Mouse (Mus musculus) adrenal gland, postnatal 4 days (tissue): ENCODE results near the gene Cnot2. TPM values are rescaled to one million over a fixed set of nuclear protein-coding genes. Genes with fewer than 3 reads are reported as not detected.
A peak's percentile ranks its signal among the peaks of the same experiment; 100 is the strongest.

Source experiments
- DNase-seq, 2 experiments: peaks; one replicate each; pipeline ENCODE4 v3.0.0; 2021 to 2022; ENCODE audit warnings: low spot score in 2 of 2, mixed read lengths in 2 of 2
- total RNA-seq, 2 experiments: library from RNA; stranded (reverse); gene quantifications; 2 replicates each; pipeline ENCODE4 v1.2.3; 2021

Cnot2 gene
- total RNA-seq, 2 experiments from 2014 or later, result 91.6 to 98.7 TPM

DNA sequence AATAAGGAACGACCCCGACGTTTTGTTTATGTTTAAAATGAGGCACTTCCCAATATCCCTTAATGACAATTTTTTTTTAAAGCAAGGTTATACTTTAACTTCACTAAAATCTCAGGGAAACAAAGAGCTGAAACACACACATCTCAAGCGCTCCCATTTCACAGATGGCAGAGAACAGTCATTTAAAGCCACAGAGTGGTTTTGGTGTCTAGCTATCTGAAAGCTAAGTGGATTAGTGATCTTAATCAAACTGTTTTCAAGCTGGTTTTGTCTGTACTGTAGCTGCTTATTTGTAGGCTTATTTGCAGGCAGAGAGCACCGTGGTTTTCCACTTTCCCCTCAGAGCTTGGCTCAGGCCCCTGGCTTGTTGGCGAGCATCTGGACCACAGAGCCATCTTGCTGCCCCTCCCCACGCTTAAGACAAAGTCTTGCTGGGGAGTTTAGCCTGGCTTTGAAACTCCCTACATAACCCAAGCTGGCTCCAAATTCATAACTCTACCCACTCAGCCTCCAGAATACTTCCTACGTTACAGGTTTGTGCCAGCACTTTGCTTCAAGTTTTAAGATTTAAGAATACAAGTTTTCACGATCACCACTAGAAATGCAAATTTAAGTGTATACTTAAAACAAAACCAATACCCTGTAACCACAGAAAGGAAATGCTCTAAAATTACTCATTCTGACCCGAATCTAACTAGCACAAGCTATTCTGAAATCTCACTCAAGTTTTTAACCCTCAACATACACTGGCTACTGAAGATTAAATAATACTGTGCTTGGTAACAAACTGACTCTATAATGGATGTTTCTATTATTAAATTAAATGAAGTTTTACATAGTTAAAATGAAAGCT lies 94.2 kb downstream of the Cnot2 start:
- no peak for DNase-seq

DNA sequence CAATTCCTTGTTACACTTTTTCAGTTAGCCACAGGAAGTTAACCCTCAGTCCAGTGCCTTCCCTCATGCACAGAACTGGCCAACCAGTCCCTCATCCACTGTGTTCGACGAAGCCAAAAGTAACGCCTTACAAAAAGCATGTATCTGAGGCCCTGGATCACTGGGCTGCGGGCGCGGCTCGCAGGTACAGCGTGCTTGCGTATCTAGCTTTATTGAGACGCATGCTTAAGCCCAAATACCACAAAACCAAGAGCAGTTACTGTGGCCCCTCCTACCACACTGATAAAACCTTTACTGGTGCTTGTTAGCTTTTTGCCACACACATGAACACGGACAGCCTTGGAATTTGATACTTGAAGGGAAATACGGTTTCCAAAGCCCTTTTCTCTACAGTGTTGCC lies 99.4 kb downstream of the Cnot2 start:
- no peak for DNase-seq

DNA sequence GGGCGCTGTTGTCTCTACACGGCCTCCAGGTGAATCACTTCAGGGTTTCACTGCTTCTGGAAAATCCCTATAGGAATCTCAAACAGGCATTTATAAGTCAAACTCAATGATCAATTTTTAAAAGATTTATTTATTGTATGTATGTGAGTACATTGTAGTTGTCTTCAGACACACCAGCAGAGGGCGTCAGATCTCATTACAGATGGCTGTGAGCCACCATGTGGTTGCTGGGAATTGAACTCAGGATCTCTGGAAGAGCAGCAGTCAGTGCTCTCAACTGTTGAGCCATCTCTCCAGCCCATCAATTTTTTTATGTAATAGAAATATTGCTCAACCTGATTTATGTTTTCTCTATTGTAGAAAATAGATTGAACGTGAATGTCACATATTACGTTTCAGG lies 100.3 kb downstream of the Cnot2 start:
- no peak for DNase-seq

DNA sequence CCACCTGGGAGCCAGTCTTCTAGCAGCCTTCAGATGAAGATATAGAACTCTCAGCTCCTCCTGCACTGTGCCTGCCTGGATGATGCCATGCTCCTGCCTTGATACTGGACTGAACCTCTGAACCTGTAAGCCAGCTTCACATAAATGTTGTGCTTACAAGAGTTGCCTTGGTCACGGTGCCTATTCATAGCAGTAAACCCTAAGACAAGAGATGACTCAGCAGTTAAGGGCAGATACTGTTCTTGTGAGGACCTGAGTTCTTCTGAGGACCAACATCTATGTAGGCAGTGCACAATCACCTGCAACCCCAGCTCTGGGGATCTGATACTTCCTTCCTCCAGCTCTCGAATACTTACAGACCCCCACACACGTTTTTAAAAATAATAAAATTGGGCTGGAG lies 104.8 kb downstream of the Cnot2 start:
- no peak for DNase-seq

DNA sequence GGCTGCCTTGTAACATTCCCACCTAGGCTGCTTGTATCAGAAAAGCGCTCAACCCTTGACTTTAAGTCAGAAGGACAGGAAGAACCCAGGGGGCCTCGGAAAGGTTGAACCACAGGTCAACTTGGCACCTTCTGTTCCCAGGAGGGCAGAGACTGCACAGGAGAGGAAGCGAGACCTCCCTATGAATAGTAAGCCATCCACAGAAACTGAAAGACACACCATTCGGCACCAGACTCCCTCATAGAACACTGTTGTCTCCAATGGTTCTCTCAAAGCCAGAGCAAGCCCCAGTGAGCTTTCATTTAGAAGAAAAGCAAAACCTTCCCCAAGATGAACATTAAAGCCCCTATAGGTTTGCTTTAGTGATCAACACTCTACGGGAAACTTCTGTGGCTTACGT lies 105.6 kb downstream of the Cnot2 start:
- no peak for DNase-seq

DNA sequence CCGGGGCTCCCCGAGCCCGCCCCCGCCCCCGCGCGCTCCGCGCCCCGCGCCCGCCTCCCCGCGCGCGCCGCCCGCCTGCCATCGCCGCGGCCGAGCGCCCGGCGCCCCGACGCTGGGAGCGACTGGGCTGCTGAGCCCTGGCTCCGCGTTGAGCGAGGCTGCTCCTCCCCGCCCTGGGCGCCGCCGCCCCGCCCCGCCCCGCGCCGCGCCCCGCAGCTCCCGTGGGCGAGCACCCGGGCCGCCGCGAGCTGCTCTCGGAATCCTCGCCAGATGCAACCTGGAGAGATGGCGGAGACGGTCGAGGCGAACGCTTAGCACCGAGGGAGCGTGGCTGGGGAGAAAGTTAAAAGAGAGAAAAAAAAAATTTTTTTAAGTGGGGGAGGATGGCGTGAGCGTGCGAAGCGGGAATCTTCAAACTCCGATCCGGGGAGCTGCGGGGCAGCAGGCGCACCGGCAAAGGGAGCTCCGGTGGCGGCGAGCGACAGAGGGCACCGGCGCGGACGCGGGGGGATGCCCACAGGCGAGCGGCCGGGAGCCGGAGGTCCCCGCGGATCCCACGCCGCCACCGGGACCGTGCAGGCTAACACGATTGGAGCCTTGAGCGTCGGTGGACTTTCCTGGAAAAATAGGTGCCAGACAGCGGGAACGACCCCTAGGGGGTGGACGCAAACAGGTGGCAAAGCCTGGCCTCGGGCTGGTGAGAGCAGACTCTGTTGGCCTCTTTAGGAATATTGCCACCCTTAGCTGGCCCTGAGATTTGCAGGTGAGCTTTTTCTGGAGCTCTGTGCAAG lies 107.4 kb downstream of the Cnot2 start, which contains the start of gene Kcnmb4:
Gene Kcnmb4 (minus strand): TSS at position 120 of the 791 bp plus-strand sequence.
- DNase-seq, result peak in 1 of 2 experiments; percentile 23

DNA sequence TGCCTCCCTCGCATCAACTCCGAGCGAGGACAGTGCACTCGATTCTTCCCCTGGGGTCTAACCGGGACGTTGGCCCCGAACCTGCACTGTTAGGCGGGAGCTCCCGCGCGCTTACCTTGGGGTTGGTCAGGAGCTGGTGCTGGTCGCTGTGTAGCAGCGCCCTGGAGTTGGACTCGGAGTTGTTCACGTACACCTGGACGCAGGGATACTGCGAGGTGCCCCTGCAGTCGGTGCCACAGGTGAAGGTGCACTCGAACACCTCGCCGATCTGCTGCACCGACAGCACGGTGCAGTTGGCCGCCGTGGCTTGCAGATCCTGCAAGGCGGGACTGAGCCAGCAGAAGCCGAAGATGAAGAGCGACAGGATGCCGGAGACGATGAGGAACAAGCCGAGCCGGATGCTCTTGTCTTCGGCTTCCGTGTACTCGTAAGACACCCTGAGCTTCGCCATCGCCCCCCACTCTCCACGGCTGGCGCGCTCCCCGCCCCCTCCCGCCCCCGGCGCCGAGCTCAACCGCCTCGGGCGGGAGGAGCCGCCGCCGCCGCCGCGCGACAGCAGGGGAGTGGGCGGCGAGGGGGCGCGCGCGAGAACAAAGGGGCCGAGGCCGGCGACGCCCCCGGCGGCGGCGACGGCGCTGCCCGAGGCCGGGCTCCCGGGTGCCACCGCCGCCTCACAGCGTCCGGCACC lies 108.1 kb downstream of the Cnot2 start:
- no peak for DNase-seq

DNA sequence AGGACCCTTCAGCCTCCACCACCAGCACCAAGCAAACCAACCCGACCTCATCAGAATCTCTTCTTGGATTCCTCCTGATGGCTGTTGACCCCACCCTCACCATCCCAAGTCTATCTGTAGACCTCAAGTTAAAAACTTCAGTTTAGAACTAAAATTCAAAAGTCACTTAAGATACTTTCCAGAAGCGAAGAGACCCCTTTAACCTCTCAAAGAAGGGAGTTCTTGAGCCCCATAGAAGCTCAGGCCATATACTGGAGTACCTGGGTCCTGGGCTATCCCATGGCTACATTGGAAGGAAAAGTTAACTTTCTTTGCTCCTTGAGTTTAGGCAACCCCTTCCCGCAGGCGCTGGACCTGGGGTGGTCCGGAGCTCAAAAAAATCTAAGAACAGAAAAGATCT lies 108.7 kb downstream of the Cnot2 start:
- no peak for DNase-seq

DNA sequence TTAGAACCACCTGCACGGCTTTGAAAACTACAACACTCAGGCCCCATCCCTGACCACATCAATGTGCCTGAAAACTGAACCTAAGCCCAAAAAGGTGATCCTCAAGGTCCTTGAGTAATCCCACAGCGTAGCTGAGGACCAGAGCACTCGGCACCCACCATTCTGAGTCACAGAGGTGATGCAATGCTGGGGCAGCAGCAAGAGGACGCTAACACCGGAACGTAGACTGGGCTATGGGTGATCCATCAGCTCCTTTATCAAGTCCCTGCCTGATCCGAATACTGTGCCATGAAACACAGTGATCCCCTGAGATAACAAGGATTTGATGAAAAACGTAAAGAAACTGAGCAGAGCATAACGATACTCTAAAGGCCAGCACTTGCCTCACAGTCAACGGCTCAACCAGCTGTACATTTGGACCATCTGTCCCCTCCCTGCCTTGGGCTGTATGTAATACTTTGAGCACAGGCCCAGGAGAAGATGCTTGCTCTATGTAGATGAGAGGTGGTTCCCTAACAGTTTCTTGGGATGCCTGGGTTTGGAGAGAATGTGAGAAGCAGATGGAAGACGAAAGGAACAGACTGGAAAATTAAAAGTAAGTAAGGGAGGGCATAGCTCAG lies 110.9 kb downstream of the Cnot2 start:
- DNase-seq, result no peak

DNA sequence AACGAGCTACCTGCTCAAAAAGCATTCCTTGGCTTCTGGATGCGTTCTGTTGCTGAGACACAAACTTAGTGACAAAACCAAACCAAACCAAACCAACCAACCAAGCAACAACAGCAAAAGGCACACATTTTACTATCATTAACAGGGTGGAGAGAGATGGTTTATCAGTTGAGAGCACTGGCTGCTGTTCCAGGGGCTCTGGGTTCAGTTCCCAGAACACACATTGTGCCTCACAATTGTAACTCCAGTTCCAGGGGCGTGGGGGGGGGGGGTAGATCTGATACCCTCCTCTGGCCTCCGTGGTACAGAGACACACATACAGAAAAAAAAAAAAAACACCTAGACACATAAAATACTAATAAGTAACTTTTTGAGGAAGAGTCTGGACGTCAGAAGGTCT lies 113.2 kb downstream of the Cnot2 start:
- no peak for DNase-seq

DNA sequence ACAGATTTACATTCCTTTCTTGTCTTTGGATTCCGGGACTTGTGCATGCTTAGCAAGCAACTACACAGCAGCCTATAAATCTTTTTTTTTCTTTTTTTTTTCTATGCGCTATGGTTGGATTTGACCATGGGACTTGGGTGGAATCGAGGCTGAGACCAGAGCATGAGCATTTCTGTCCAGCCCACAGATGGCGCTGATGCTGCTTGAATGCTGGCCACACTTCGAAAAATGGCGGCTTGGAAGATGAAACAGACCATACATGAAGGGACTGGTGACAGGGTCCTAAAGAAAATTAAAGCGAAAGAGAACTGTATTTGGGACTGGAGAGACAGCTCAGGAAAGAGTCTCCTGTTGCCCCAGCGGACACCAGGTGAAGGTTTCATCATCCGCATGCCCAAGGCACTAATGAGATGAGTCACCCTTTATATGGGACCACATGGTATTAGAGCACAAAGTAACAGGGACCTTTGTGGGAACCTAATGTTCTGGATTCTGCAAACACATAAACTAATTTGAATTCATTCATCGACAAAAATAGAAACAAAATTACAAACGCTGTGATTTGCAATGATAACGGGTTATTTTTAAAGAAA lies 117.5 kb downstream of the Cnot2 start:
- DNase-seq, result no peak

DNA sequence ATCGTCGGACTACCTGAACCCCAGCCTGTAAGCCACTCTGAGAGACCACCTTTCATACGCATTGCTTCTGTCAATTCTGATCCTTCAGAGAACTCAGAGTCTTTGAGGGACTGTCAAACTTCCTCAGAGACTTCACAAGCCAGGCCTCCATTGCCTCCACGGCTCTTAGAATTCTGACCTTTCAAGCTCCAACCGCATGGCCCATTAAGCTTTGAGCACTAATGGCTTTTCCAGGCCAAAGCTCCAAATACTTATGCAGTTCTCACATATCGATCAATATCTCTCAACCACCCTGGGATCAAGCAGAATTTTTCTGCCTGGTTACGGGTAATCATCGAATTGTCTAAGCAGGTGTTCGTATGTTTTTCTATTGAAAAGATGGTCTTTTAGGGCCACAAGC lies 119.9 kb downstream of the Cnot2 start:
- no peak for DNase-seq

DNA sequence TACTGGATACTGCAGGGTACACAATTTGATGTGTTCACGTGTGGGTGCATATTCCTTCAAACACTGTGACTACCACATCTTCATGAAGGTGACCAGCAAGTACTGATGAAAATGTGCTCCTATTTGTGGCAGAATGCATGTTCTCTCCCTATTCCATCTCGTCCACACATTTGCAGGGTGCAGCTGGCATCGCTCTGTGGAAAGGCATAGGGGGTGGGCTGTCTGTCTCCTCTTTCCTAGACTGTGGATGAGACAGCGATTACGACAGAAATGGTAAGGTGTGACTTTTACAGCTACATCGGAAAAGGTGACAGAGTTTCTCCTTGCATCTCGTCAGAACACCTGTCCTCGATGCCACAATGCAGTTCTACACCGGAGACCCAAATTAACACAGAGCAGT lies 122.5 kb downstream of the Cnot2 start:
- DNase-seq, result no peak

DNA sequence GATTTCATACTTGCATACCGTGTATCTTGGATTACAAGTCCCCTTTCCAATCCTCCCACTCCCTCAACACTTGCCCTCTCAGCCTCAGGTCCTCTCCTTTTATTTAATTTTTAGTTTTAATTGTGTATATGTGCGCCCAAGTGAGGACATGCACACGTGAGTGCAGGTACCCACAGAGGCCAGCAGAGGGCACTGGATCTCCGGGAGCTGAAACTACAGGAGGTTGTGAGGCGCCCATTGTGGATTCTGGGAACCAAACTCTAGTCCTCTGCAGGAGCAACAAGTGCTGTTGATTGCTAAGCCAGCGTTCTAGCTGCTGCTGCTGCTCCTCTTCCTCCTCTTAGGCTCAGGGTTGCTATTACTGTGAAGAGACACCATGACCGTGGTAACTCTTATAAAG lies 128.5 kb downstream of the Cnot2 start:
- DNase-seq, result no peak

DNA sequence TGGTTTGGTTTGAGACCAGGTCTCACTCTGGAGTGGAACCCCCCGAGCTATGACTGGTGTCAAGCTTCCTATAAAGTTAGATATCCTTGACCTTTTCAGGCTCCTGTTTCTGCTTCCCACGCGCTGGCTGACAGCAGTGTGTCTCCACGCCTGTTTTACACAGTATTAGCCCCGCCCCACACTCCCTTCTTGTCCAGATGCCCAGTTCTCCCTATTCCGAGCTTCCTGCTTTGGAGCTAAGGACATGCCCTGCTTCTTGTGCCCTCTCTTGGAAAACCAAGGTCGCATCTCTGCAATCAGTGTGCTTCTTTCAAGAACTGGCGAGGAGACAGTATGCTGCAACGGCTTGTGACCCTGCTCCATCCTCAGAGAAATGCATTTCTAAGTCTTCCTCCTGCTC lies 130.7 kb downstream of the Cnot2 start:
- DNase-seq, result no peak

DNA sequence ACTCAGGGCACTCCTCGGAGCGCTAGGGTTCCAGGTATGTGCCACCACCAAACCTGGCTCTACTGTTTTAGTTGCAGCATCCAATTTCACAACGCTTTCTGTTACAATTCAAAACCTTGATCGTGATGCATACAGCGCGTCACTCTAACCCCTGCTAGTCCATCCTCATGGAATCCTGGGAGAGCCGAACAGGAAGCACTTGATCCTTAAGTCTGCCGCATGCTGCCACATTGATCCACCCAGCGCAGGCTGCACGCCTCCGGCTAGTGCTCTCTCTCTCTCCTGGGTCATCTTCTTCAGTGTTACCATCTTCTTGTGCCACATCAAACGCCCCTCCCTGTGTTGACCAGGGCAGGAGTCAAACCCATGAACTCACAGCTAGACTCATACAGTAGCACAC lies 133.1 kb downstream of the Cnot2 start:
- DNase-seq, result no peak

DNA sequence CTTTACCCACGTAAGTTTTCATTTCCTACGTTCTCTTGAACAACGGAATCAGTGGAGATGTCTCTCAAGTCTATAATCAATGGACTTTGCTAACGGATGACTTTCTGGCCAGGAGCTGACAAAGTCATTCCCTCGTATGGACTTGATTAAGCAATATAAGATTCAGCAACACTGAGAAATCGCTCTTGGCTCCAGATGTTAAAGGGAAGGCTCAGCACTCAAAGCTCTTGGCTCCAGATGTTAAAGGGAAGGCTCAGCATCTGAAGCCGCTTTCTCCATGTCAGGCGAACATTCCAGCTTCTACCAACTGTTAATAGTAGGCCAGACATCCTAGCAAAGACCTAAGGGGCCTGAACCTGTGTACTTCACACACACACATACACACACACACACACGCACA lies 134.1 kb downstream of the Cnot2 start:
- DNase-seq, result no peak

DNA sequence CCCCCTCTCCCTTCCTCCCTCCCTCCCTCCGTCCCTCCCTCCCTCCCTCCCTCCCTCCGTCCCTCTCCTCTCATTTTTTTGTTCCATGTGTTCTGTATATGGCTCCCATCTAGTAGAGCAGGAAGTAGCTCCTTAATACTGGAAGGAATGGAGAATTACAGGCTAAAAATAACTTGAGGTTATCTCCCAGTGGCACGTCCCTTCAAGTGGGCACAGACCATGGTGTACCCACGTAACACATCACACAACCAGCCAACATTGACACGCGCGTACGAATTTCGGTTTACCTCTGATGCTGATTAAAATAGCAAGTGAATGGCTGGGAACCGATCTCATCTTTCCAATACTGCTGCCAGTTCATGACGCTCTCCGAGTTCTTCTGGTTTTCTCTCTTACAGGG lies 135.3 kb downstream of the Cnot2 start:
- DNase-seq, result no peak

DNA sequence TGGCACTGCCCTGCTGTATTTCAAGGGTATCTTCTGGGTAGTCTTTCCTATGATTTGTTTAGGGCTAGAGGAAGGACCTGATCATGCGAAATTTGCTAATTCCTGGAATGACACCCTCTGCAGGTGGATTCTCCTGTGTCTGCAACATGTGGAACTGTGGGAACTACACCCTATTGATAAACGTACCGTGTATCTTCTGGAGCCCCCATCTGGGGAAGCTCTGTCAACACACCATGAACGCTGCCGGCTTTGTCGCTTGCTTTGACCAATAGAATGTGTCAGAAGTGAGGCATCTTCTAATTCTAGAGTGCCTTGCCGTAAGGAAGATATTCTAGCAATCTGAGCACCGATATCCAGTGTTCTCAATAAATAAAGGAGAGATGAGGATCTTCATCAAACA lies 136.5 kb downstream of the Cnot2 start:
- DNase-seq, result no peak

DNA sequence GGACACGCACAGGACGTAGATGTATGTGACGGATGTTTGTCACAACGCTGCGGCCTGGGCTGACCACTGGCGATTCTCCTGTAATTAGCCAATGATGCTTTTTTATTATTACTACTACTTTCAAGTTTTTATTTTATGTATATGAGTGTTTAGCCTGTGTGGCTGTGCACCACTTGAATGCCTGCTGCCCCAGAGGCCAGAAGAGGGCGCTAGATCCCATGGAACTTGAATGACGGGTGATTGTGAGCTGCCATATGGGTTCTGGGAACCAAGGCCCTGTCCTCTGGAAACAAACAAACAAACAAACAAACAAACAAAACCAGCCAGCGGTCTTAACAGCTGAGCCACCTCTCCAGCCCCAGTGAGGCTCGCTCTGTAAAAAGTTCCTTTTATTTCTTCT lies 136.9 kb downstream of the Cnot2 start:
- no peak for DNase-seq

DNA sequence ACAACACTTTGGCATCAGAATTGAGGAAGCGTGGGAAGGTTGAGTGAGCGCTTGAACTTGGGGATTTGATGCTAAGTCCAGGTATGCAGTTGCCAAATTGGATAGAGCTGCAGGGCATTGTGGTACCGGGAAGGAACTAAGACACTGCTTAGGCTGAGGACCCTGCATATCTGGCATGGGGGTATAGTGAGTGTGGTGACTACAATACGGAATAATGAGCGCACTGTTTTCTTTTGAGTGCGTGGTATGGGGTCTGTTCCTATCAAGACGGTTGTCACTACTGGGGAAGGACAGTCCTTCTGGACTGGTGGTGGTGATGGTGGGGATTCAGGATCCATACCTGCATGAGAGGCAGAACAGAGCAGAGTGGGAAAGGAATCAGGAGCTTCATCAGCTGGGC lies 140.4 kb downstream of the Cnot2 start:
- no peak for DNase-seq
